Mouse (Mus musculus) neural tube, embryonic 13.5 days (tissue): Measurements from ENCODE around the gene Mapk8ip3. TPM values are rescaled to one million over a fixed set of nuclear protein-coding genes. Genes with fewer than 3 reads are reported as not detected.
"Not testable (repeated sequence)": the region's sequence is repeated elsewhere in the genome, so short reads cannot be mapped to it uniquely, and the experiment has no call there.

Source experiments
- ATAC-seq: fragments of 200-750 bp; cut with Nextera tagmentation; 2 replicates; pipeline ENCODE4 v1.8.0; 2017; ENCODE audit warnings: low read depth, mild to moderate bottlenecking, moderate TSS enrichment, moderate library complexity
- H3K27ac ChIP-seq: fragments of 300-500 bp; sonication (generic); replicated peaks from 2 replicates; pipeline ENCODE4 v1.5.1; 2015; ENCODE audit warnings: moderate library complexity, mild to moderate bottlenecking, inconsistent platforms
- H3K27me3 ChIP-seq: fragments of 300-500 bp; sonication (generic); 2 replicates; pipeline ENCODE4 v1.6.1; 2015; ENCODE audit warnings: mild to moderate bottlenecking, inconsistent platforms
- H3K36me3 ChIP-seq: fragments of 300-500 bp; sonication (generic); 2 replicates; pipeline ENCODE4 v1.6.1; 2015; ENCODE audit warnings: mild to moderate bottlenecking, inconsistent platforms
- H3K4me1 ChIP-seq: fragments of 300-500 bp; sonication (generic); replicated peaks from 2 replicates; pipeline ENCODE4 v1.6.1; 2015; ENCODE audit warnings: inconsistent platforms
- H3K4me2 ChIP-seq: fragments of 300-500 bp; sonication (generic); 2 replicates; pipeline ENCODE4 v1.6.1; 2015; ENCODE audit warnings: inconsistent platforms, mild to moderate bottlenecking, moderate library complexity
- H3K4me3 ChIP-seq: fragments of 300-500 bp; sonication (generic); 2 replicates; pipeline ENCODE4 v1.5.1; 2015; ENCODE audit warnings: mild to moderate bottlenecking, inconsistent platforms
- H3K9ac ChIP-seq: fragments of 300-500 bp; sonication (generic); 2 replicates; pipeline ENCODE4 v1.6.1; 2015; ENCODE audit warnings: moderate library complexity, mild to moderate bottlenecking, inconsistent platforms
- H3K9me3 ChIP-seq: fragments of 300-500 bp; sonication (generic); 2 replicates; pipeline ENCODE4 v1.6.1; 2016; ENCODE audit warnings: inconsistent platforms
- WGBS: fragments of 180-500 bp; shearing (Covaris S2); methylation state at CpG from one replicate; pipeline ENCODE4 v1.1.7; 2015; 5-methylcytosine and 5-hydroxymethylcytosine counted together
- polyA plus RNA-seq: library from polyadenylated mRNA; unstranded; fragments of >200 nt; fragmentation: Nextera tagmentation; extraction: Ambion mirVana; gene quantifications from 2 replicates; pipeline ENCODE4 v1.2.1, GENCODE M21; 2015

Gene Mapk8ip3
- 82.2 and 85.8 TPM in 2 replicates for polyA plus RNA-seq

DNA sequence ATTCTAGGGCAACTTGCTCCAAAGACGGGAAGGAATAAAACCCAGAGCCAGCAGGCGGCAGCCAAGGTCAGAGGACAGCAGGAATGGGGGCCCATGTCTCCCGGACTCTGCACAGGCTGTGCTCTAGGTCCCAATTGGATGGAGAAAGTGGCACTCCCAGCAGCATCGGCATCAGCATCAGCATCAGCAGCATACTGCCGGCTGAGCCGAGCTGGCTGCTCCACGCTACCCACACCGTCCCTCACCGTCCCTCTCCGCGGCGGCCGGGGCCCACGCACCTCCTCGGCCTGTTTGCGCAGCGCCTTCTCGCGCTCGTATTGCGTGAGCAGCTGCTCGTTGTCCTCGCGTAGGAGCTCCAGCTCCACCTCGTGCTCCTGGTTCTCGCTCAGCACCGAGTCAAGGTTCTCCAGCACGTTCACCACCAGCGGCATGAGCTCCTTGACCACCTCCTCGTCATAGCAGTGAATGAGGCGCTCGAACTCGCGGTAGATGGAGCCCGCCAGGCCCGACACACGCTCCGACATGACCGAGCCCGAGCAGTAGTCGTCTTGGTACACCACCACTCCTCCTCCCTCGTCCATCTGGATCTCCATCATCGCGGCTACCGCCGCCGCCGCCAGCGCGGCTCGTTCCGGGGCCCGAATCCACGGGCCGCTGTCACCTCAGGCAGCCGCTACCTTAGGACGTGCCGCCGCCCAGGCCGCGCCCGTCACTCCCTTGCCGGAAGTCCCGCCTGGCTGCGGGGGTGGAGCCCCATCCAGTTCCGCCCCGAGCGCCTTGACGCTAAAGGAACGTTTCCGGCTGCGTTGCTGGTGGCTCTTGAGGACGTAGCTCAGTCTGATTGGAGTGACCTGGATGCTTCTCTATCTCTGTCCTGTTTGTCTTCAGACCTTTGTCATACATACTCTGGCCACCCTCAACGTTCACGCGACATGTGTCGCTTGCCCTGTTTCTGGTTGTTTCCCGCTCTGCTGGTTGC lies at the start of gene Mapk8ip3:
TSS of gene Mapk8ip3 (minus strand) at position 719 of the 979 bp plus-strand sequence.
- peak within 1 kb of the TSS; percentile 84 for H3K27ac ChIP-seq
- peak; percentile 99 for ATAC-seq
- no peaks in the 10 kb centered on the region for H3K9me3 ChIP-seq
- peak within 1 kb of the TSS; percentile 80 for H3K4me3 ChIP-seq
- peaks cover 34% of the 10 kb centered on the region for H3K4me1 ChIP-seq
- H3K36me3 ChIP-seq, result peaks cover 18% of the 10 kb centered on the region
- peak within 1 kb of the TSS; percentile 93 for H3K4me2 ChIP-seq
- peak within 1 kb of the TSS; percentile 98 for H3K9ac ChIP-seq
- H3K27me3 ChIP-seq, result no peaks in the 10 kb centered on the region
- under 1% methylated on average over 78 of the region's 78 CpGs for WGBS

DNA sequence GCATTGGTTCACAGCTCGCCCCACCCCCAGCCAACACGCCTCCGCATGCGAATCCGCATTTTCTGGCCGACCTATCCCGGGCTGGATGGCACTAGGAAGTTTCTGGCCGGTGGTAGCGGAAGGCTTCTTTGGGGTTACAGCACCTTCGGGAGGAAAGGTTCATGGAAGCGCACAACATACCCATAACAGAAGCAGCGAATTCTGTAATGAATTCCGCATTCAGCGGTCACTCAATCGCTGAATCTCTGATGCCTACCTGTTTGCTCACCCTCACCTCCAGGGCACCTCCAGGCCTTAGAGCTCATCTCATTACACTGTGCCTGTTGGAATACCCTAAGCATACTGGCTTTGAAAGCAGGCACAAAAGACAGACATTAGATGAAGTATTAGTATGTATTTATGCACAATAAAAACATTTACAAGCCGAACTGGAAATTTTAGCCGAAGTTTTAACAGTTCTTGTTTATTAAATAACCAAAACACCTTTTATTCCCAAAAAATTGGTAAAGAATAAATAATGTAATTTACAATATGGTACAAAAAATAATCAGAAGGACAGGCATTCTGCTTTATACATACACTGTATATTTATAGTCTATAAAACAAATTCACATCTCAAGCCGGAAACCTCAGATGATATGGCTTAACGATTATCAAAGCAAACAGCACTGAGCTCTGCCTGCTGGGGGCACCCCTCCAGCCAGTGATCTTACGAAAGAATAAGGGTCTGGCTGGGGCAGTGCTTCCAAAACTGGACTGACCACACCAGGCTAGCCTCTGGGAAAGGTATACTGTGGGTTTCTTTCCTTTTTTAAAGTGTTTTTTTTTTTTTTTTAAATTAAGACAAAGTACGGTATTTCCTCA lies 24.3 kb upstream of the Mapk8ip3 start:
- no peaks in the 10 kb centered on the region for H3K27me3 ChIP-seq
- WGBS, result 17% methylated on average over 21 of the region's 21 CpGs
- peak overlapping the region; percentile 79 for H3K4me3 ChIP-seq
- H3K9me3 ChIP-seq, result no peaks in the 10 kb centered on the region
- H3K4me1 ChIP-seq, result peaks cover 17% of the 10 kb centered on the region
- peaks cover 44% of the 10 kb centered on the region for H3K36me3 ChIP-seq
- ATAC-seq, result peak; percentile 63
- 0 out of 2 replicates have a peak overlapping the region, but pooled peaks have one; percentile 34 for H3K27ac ChIP-seq
- peak overlapping the region; percentile 73 for H3K4me2 ChIP-seq
- peak overlapping the region; percentile 56 for H3K9ac ChIP-seq

- WGBS, result under 1% methylated on average over 59 of the region's 59 CpGs
- H3K36me3 ChIP-seq, result peaks cover 44% of the 10 kb centered on the region
- H3K27me3 ChIP-seq, result no peaks in the 10 kb centered on the region
- H3K27ac ChIP-seq, result peak within 1 kb of the TSS; percentile 88
- H3K9ac ChIP-seq, result peak within 1 kb of the TSS; percentile 84
- H3K4me2 ChIP-seq, result peak within 1 kb of the TSS; percentile 73
- peak within 1 kb of the TSS; percentile 79 for H3K4me3 ChIP-seq
- H3K9me3 ChIP-seq, result no peaks in the 10 kb centered on the region
- H3K4me1 ChIP-seq, result peaks cover 17% of the 10 kb centered on the region
- peak; percentile 100 for ATAC-seq
Measured at GRCm38 (mm10) chr17:24960135-24960851, 23.5 kb upstream of the Mapk8ip3 start, which contains the start of gene Jpt2. Jpt2 (minus strand) TSS chr17:24960689.

DNA sequence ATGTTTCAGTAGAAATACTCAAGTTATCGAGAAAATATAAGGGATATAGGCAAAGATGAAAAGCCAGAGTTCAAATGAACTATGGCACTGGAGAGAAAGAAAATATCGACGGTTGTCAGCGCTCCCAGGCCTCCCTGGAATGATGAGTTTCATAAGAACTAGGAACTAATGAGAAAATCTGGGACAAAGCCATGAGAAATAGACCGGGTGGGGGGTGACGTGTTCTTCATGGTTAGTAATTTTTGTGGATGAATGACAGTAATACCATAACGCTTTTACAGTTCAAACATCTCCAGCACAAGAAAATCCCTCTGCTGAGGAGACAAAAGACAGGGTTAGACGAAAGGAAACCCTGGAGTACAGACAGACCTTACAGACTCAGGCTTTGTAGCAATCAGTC lies 22.6 kb upstream of the Mapk8ip3 start:
- 32% methylated on average over 8 of the region's 8 CpGs for WGBS
- Histone ChIP-seq H3K9ac (peak overlapping the region; percentile 84), H3K36me3 (peaks cover 41% of the 10 kb centered on the region), H3K4me1 (peaks cover 17% of the 10 kb centered on the region), H3K9me3 (no peaks in the 10 kb centered on the region), H3K4me2 (peak overlapping the region; percentile 73), H3K4me3 (peak overlapping the region; percentile 79), H3K27ac (peak overlapping the region; percentile 88; the same call in 1 of the 2 replicates), H3K27me3 (no peaks in the 10 kb centered on the region)
- no peak for ATAC-seq

GRCm38 (mm10) chr17:24953291-24953690 lies 16.5 kb upstream of the Mapk8ip3 start:
- Histone ChIP-seq H3K27me3 (no peaks in the 10 kb centered on the region), H3K4me2 (no peak overlapping the region), H3K4me1 (no peaks in the 10 kb centered on the region), H3K4me3 (no peak overlapping the region), H3K27ac (no peak overlapping the region), H3K36me3 (peaks cover 68% of the 10 kb centered on the region), H3K9me3 (no peaks in the 10 kb centered on the region), H3K9ac (no peak overlapping the region)
- WGBS, result 93% methylated on average over 2 of the region's 2 CpGs
- no peak for ATAC-seq

GRCm38 (mm10) chr17:24950671-24951070 lies 13.9 kb upstream of the Mapk8ip3 start:
- H3K9me3 ChIP-seq, result no peaks in the 10 kb centered on the region
- H3K27me3 ChIP-seq, result no peaks in the 10 kb centered on the region
- no peak overlapping the region for H3K4me3 ChIP-seq
- 90% methylated on average over 2 of the region's 2 CpGs for WGBS
- no peaks in the 10 kb centered on the region for H3K4me1 ChIP-seq
- no peak for ATAC-seq
- no peak overlapping the region for H3K27ac ChIP-seq
- H3K4me2 ChIP-seq, result no peak overlapping the region
- H3K9ac ChIP-seq, result no peak overlapping the region
- peaks cover 88% of the 10 kb centered on the region for H3K36me3 ChIP-seq

DNA sequence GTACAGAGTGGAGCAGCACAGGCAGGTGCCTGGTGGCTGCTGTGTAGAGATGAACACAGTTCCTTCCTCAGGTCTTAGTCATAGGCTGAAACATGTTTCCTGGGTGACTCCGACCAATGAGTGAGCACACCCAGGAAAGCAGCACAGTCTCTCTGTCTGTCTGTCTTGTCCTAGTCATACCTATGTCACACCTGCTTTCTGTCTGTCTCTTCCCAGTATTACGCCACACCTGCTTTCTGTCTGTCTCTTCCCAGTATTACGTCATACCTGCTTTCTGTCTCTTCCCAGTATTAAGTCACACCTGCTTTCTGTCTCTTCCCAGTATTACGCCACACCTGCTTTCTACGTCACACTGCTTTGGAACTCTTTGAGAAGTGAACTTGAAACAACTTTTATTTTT lies 11.4 kb upstream of the Mapk8ip3 start:
- Histone ChIP-seq H3K36me3 (peaks cover 92% of the 10 kb centered on the region), H3K4me1 (no peaks in the 10 kb centered on the region), H3K4me2 (no peak overlapping the region), H3K27me3 (no peaks in the 10 kb centered on the region), H3K9ac (no peak overlapping the region), H3K9me3 (no peaks in the 10 kb centered on the region), H3K27ac (no peak overlapping the region), H3K4me3 (no peak overlapping the region)
- ATAC-seq, result no peak
- 96% methylated on average over 5 of the region's 5 CpGs for WGBS

DNA sequence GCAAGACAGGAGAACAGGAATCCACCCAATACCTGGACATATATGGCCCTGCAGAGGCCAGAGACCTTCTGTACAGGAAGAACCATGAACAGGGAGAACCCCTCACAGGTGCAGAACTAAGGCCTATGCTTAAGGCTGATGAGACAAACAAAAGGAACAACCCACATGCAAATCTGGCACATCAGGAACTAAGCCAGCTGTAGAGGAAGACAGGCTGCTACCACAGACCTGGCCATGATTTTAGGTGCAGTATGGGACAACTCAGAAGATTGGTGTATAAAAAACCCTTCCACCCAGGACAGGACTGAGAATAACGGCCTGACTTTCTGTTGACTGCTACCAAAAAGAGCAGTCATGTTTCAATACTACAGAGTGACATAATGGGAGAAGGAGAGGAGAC lies 6.8 kb upstream of the Mapk8ip3 start:
- H3K9ac ChIP-seq, H3K27ac ChIP-seq, H3K9me3 ChIP-seq, ATAC-seq, H3K27me3 ChIP-seq, H3K4me1 ChIP-seq, H3K4me2 ChIP-seq, H3K4me3 ChIP-seq: not testable (repeated sequence)
- WGBS, result 95% methylated on average over 1 of the region's 1 CpGs
- H3K36me3 ChIP-seq, result peaks cover 58% of the 10 kb centered on the region

- Histone ChIP-seq H3K9ac (no peak overlapping the region), H3K27ac (no peak overlapping the region), H3K4me2 (no peak overlapping the region), H3K9me3 (no peaks in the 10 kb centered on the region), H3K4me1 (no peaks in the 10 kb centered on the region), H3K27me3 (no peaks in the 10 kb centered on the region), H3K4me3 (no peak overlapping the region), H3K36me3 (peaks cover 53% of the 10 kb centered on the region)
- no peak for ATAC-seq
- WGBS, result 82% methylated on average over 7 of the region's 7 CpGs
Measured at GRCm38 (mm10) chr17:24943036-24943435, 6.3 kb upstream of the Mapk8ip3 start.

GRCm38 (mm10) chr17:24942453-24942852 lies 5.7 kb upstream of the Mapk8ip3 start:
- peaks cover 47% of the 10 kb centered on the region for H3K36me3 ChIP-seq
- WGBS, result 9% methylated on average over 2 of the region's 2 CpGs
- H3K9me3 ChIP-seq, H3K4me2 ChIP-seq, H3K27ac ChIP-seq, H3K4me3 ChIP-seq, H3K4me1 ChIP-seq, H3K9ac ChIP-seq, H3K27me3 ChIP-seq: not testable (repeated sequence)
- ATAC-seq, result peak; percentile 72; the same call in 1 of the 2 replicates

DNA sequence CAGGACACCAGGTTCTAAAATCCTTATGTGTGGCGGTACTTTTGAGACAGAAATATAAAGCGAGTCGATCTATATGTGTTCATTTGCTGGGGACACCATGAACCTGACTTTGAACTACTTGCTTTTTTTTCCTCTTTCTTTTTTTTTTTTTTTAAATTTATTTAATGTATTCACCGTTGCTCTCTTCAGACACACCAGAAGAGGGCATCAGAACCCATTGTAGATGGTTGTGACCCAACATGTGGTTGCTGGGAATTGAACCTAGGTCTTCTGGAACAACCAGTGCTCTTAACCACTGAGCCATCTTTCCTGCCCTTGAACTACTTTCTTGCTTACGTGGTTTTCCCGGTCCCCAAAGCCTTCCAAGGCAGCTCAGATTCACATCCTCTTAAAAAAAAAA lies 489 bp upstream of the Mapk8ip3 start:
- no peaks in the 10 kb centered on the region for H3K27me3 ChIP-seq
- no peaks in the 10 kb centered on the region for H3K9me3 ChIP-seq
- no peak for ATAC-seq
- H3K4me3 ChIP-seq, result peak overlapping the region; percentile 80
- WGBS, result 49% methylated on average over 6 of the region's 6 CpGs
- H3K36me3 ChIP-seq, result peaks cover 11% of the 10 kb centered on the region; the same call in 1 of the 2 replicates
- H3K27ac ChIP-seq, result peak overlapping the region; percentile 84
- peak overlapping the region; percentile 93 for H3K4me2 ChIP-seq
- peaks cover 34% of the 10 kb centered on the region for H3K4me1 ChIP-seq
- H3K9ac ChIP-seq, result peak overlapping the region; percentile 98
